Mouse (Mus musculus): ENCODE data around the gene Sh3rf3. TPM values are rescaled to one million over a fixed set of nuclear protein-coding genes. Genes with fewer than 3 reads are reported as not detected.

The Sh3rf3 gene
- polyA plus RNA-seq (2014; fragmentation: Illumina TruSeq; extraction: RNeasy Lipid Tissue Mini Kit (QIAGEN cat#74804); ENCODE audit: low read depth, low replicate concordance), result 0.47 TPM

GRCm38 (mm10) chr10:58813081-58813800 is at the start of gene Sh3rf3:
TSS of gene Sh3rf3 (plus strand) at chr10:58813359.

Other genes starting within 250 kb of the Sh3rf3 start
- 0.24 TPM for gene Edar, start 137.7 kb upstream of the Sh3rf3 start, polyA plus RNA-seq (2014; fragmentation: Illumina TruSeq; extraction: RNeasy Lipid Tissue Mini Kit (QIAGEN cat#74804); ENCODE audit: low read depth, low replicate concordance)
- not detected for gene Gm17542, start 95.1 kb upstream of the Sh3rf3 start, polyA plus RNA-seq (2014; fragmentation: Illumina TruSeq; extraction: RNeasy Lipid Tissue Mini Kit (QIAGEN cat#74804); ENCODE audit: low read depth, low replicate concordance)

Measured in heart, adult 10 weeks (tissue).